Mouse (Mus musculus) monocyte, adult 5-6 weeks (primary cell): Measurements from ENCODE around the gene Tnpo1. TPM values are rescaled to one million over a fixed set of nuclear protein-coding genes. Genes with fewer than 3 reads are reported as not detected.

Source experiments
- ATAC-seq: fragments of 153-309, 156-312 bp; replicated peaks from 2 replicates; pipeline ENCODE4 v1.8.0; 2017; ENCODE audit warnings: mild to moderate bottlenecking; ENCODE audit not compliant: low TSS enrichment, insufficient number of reproducible peaks, severe bottlenecking, poor library complexity, low FRiP score
- total RNA-seq: library from RNA; stranded (forward); fragments of 200-1000, 200-491, 200-594 nt; gene quantifications from 3 replicates; pipeline ENCODE4 v1.2.3, GENCODE M21; 2017

Gene Tnpo1
- total RNA-seq, 1 experiment from 2014 or later: 54.7 TPM

DNA sequence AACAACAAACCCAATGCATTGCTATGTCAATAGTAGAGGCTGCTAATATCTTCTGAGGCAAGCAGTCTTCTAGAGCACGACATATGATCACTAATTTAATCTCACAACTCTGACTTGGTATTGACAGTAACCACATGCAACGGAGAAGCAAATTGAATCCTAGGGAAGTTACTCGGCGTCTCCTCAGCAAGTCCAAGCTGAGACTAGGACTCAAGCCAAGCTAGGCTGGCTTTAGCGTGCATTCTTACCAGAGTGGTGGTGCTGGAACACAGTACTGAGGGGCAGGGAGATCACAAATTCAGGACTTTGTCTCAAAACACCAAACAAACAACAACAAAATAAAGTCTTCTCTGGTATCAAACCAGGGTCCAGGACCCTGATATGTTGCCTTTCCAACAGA lies 28.6 kb downstream of the Tnpo1 start:
- no peak for ATAC-seq

DNA sequence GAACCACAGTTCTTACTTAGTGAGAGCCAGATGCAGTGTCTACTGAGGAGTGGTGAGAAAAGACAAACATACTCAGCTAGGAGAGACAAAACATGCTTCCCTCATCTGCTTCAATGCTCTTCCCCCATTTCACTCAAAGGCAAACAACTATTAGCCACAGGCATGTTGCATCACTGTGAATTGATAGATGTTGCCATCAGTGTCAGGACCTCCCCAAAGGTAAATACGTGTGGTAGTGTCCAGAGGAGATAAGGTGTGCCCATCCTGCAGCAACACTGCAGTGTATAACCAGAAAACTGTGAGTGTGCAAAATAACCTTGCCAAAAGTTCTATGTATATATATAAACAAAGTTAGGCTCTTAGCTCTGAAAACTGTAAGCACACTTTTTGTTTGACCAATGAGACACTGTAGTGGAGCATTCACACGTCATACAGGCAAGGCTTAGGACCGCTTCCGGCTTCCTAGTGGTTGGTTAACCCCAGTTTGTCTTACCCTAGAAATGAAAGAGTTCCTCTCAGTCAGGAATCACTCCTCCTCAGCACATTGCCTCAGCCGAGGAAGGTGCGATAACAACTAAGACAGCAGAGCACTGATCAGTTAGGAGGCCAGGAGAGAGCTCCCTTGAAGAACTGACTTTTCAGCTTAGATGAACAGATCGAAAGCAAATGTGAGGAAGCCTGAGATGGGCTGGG lies 29.6 kb downstream of the Tnpo1 start:
- peak; percentile 69 for ATAC-seq

DNA sequence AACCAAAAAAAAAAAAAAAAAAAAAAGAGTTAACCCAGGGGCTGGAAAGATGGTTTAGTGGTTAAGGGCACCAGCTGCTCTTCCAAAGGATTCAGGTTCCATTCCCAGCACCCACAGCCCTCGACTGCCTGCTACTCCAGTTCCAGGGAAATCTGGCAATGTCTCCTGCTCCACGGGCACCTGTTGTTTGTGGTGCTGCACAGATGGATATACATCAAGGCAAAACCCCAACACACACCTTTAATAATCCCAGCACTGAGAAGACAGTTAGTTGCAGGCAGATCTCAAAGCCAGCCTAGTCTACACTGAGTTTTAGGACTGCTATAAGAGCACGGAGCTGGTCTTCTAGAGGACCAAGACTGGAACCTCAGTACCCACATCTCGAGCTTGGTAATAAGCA lies 30.2 kb downstream of the Tnpo1 start:
- ATAC-seq: no peak

DNA sequence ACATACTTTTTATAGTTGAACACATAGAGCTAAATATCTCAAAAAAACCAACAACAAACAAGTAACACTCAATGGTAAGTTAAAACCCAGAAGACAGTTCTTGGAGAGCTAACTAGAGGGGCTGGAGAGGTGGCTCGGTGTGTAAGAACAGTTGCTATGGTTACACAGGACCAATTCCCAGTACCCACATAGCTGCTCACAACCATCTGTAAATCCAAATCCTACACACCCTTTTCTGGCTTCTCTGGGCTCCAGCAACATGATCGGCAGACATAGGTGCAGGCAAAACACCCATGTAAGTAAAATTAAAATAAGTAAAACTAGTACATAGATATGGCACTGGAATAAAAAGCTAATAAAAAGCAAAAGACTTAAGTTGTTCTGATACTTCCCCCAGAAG lies 31.3 kb downstream of the Tnpo1 start:
- ATAC-seq: no peak

DNA sequence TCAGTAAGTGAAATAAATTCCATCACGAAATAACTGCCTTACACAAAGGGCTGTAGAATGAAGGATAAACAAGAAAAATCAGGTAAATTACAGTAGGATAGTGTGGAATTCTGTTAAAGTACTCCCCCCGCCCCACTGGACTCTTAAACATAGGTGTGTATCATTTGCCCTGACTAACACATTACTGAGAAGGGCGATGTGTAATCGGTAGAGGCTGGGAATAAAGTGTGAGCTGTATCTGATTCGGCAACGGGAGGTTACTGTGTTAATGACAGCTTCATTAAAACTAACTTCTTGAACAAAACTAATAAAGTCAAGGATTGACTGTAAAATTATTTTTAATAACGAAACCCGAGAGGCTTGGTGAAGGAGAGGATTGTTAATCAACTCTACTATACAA lies 34.7 kb downstream of the Tnpo1 start:
- ATAC-seq: no peak

DNA sequence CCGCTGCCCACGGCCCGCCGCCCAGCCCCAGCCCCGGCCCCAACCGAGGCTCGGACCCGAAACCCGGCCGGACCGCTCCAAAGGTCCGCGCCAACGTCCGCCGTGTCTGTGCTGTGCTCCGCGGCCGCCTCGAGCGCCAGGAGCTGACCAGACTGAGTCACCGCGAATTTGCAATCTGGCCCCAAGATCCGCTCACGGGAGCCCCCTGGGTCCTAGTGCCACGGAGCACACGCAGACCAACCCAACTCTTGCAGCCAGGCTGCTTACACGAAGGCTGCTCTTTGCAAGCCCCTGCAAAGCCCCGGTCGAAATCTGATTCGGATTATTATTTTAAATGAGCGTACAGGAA lies 35.3 kb downstream of the Tnpo1 start:
- peak; percentile 93 for ATAC-seq

DNA sequence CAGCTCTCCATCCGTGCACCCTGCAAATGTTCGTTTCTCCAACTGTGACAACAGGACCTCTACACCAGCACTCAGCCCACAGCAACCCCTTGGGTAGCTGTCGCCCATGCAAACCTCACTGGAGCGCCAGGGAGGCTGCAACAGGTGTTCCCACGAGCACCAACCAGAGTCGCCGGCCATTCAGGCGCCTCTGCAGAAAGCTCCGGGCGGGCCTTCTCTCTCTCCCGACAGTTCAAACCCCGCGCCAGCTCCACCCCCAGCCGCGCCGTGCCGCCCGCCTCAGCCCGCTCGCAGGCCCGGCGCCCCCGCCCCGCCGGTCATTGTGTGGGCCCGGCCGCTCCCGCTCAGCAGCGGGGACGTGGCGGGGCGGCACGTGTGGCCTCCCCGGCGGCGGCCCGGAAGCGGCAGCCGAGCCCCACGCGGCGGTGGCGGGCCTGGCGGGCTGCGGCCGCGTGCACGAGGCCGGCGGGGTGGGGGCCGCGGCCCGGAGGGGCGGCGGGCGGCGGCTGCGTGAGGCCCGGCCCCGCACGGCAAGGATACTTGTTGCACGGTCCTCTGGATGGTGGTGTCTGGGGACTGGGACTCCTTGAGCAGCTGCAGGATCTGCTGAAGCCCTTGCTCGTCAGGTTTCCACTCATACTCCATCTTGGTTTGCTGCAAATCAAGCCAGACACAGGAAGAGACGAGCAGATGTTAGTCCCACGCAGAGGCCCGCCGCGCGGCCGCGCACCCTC lies 35.9 kb downstream of the Tnpo1 start:
- peak; percentile 46 for ATAC-seq

DNA sequence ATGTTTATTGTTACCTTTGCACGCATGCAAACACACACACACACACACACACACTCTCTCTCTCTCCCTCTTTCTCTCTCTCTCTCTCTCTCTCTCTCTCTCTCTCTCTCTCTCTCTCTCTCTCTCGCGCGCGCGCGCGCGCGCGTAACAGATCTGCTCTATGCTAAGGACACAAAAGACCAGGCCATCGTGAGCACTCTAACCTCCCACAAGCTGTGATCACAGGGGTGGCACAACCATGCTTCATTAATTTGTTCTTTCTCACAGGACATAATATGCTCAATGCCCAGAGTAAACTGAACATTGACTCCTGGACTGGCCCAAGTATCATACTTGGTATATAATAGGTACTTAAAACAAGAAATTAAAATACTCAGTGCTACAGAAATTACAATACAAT lies 37.0 kb downstream of the Tnpo1 start:
- ATAC-seq: no peak

DNA sequence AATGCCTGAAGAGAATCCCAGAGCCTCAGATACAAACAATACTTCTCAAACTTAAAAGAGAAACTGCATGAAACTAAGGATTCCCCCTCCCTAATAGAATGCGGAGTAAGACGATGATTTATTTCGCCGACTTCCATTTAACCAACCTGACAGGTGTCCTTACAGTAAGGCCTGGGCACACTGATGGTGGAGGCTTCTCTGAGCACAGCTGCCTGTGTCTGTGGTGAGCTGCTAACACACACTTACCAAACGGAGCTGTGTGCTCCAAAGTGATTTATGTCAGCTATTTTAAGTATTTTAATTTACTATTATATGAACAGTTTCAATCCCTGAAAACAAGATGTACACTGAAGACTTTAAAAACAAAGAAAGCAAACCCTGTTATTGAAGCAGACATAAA lies 42.4 kb downstream of the Tnpo1 start:
- no peak for ATAC-seq

DNA sequence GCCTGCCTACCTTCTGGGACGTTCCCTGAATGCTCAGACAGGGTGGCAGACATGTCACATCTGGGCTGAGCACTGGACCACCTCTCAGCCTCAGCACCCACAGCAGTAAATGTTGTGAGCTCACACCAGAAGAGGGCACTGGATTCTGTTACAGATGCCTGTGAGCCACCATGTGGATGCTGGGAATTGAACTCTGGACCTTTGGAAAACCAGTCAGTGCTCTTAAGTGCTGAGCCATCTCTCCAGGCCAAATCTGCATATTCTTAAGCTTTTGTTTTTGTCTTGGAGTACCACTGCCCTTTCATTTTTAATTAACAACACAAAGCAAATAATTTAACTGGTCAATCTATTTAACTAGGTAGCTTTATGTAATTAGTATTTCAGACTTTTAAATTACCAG lies 44.2 kb downstream of the Tnpo1 start:
- no peak for ATAC-seq

DNA sequence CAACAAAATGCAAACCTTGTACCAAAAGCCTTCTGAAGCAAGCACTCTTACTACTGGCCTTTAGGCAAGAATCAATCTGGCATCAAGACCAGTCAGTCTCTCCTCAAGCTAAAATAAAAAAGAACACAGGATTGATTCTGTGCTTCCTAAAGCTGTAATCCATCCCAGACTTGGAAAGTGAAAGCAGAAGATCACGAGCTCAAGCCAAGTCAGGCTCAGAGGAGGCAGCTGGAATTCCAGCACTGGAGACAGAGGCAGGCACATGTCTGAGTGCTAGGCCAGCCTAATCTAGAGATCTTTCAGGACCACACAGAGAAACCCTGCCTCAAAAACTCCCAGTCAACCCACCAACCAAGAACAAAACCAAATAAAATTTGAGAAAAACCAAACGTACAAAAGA lies 45.8 kb downstream of the Tnpo1 start:
- no peak for ATAC-seq

DNA sequence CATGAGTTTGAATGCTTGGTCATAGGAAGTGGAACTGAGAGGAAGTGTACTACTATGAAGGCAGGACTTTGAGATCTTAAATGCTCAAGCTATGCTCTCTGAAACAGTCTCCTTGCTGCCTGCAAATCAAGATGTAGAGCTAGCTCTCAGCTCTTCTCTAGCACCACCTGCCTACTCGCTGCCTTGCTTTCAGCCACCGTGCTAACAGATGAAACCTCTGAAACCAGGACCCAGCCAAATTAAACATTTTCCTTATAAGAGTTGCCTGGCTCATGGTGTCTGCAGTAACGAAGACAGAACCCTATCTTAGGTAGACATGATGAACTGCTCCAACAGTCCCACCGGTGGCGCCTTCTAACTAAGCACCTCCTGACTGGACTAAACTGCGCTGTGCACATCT lies 46.8 kb downstream of the Tnpo1 start:
- no peak for ATAC-seq

DNA sequence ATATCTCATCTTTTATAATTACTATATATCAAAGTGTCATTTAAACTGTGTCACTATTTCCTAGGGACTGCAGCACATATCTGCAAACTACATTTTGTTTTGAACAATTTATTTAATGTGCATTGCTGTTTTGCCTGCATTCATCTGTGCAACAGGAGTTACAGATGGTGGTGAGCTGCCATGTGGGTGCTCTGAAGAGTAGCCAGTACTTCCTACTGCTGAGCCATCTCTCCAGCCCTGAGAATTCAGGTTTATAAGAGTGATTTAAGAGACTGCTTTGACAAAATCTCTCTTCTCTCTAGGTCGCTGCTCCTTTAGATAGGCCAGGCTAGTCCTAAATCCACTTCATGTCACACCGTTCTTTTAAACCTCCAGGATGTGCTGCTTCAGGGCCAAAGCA lies 49.0 kb downstream of the Tnpo1 start:
- no peak for ATAC-seq

DNA sequence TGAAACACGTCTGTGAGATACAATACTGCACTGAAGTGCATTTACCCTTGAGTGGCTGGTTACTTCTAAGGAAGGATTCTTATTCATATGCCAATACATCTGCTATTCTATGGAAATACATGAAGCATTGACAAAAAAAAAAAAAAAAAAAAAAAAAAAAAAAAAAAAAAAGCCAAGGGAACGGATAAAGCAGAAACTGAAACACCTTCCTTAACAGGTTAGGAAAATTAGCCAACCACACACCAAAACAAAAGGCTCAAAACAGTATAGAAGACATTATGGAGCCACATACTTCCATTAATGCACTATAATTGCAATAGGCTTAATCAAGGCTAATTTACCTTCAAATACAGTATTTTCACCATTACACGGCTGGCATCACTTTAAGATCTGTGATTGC lies 51.5 kb downstream of the Tnpo1 start:
- ATAC-seq: no peak

DNA sequence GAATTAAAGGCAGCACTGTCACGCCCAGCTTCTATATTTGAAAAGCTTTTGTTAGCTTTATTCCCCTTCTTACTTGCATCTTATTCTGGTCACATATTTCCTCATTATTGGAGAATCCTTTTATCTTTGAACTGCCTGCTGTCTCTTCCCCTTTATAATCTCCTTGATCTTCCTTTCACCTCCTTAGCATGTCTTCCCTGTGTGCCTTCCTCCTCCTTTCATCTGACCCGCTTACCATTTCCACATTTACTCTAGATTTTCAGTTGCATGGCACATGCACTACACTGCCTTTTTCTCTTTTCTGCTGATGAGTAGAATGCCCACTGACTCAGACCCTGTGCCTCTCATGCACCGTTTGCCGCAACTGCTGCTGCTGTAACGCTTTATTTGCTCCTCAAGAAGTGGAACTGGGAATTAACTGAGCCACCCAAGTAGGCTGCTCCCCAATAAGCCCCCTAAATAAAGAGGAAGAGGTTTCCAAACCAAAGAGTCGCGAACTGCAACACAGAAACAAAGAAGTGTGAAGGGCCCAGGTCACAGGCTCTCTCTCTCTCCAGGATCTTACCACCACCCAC lies 53.8 kb downstream of the Tnpo1 start:
- ATAC-seq: no peak

DNA sequence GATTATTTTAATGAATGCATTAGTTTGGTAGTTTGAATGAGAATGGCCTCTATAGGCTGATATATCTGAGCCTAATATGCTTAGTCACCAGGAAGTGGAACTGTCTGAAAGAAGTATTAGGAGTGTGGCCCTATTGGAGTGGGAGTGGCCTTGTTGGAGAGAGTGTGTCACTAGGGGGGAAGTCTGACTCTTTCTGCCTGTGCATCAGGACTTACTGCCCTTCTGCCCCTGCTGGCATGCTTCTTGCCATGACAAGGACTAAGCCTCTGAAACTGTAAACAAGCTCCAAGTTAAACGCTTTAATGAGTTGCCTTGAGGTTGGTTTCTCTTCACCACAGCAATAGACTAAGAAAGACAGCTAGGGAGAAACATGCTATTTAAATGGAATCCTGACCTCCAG lies 54.9 kb downstream of the Tnpo1 start:
- ATAC-seq: peak; percentile 72; the same call in 1 of the 2 replicates

DNA sequence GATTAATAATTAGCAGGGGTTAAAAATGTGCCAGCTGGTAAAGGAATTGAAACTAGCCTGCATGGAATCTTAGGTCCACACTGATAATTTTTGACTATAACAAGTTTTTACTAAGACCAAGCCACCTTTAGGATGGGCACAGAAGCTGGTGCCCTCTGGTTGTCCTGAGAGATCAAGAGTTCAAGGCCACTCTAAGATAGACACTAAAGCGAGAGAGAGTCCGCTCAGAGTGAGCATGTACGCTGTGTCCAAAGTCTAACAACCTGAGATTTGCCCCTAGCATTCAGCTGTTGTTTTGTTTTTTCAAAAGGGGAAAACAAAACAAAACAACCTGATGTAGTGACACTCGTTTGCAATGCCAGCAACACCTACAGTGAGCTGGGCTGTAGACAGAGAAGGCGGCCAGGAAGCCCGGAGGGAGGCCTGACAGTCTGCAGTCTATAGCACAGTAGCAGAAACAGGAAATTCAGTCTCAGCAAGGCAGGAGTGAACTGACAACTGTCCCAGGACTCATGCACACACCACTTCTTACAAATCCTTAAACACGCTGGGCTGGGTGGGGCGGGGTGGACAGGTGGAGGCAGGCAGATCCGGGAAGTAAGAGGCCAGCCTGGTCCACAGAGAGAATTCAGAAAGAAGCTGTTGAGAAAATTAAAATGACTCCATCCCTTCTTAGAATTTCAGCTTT lies 57.8 kb downstream of the Tnpo1 start:
- no peak for ATAC-seq

DNA sequence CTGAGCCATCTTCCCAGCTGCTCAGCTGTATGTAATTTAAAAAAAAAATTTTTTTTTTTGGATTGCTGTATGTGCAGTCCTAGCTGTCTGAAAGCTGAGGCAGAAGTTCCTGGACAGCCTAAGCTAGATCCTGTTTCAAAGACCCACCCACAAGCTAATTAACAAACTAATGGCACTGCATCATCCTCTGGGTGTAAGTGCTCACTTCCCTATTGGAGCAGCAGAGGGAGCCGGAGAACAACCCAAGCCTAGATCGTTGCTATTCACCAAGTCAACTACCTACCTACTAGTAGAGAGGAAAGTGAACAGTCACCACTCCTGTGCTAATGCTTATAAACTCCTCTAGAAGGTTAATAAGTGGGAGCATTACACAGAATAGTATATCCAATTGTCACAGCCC lies 58.4 kb downstream of the Tnpo1 start:
- ATAC-seq: peak; percentile 85

DNA sequence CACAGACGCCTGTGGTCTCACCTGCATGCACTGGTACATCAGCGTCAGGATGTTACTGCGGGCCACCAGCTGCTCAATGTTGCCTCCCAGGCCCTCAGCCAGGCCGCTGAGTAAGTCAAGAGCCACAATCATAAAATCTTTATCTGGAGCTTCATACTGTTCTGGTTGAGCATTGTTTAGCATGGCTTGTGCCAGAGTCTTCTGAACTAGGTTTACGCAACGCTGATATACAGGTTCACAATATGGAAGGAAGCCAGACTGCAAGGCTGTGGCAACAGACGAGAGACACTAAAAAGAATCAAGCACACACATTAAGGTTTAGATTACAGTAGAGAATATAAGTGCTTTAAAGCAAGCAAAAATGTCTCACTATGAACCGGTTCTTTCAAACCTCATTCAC lies 70.9 kb downstream of the Tnpo1 start:
- ATAC-seq: no peak

DNA sequence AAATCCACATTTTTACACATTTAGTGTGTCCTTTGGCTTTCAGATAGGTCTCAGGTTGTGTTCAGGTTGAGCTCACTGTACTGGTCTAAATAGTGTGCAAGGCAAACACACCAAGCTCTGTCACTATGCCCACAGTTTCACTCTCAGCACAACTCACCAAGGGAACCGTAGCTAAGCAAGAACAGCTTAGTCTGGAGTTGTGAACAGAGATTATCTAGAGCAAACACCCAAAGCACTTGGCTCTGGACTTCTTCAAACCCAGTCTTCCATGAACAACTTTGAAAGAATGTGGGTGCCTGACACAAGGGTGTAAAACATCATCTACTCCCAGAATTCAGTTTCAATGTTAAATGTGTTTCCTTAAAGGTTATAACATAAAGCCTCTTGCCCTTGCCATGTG lies 80.4 kb downstream of the Tnpo1 start:
- no peak for ATAC-seq
